Mouse (Mus musculus) cerebellum, postnatal 36 days (tissue): ENCODE data around the gene Capn7.

Experiments
- DNase-seq, 2 experiments: peaks; one replicate each; pipeline ENCODE4 v3.0.0; 2021 to 2022; ENCODE audit warnings: mixed read lengths in 2 of 2

Capn7 gene

DNA sequence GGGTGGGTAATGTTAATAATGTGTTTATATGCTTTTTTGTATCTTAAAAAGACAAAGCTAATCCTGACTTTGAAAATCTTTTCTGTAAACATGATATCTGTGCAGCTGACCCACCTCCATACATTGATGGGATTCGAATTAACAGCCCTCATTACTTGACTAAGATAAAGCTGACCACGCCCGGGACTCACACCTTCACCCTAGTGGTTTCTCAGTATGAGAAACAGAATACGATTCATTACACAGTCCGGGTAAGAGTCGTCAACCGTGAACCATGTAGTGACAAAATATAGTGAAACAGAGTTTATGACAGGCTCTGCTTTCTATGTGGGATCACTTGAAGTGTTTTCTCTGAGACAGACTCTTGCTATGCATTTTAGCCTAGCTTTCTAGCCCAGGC, 31.5 kb downstream of the Capn7 start:
- DNase-seq: no peak

DNA sequence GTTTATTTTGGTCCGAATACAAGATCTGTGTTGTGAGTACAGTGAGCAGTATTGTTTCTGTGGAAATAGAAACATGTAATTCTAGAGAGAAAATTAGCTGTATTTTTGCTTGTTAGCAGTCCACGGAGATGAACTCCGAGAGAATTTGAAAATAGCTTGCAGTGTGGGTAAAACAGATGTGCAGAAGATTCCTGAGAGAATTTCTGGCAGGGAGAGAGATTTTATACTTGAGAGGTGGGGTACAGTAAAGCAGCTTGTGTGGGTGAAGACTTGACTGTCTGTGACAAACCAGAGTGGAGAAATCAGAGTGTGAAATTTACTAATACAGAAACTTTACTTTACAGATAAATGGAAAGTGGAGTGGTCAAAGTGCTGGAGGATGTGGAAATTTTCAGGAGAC, 32.9 kb downstream of the Capn7 start:
- no peak for DNase-seq

DNA sequence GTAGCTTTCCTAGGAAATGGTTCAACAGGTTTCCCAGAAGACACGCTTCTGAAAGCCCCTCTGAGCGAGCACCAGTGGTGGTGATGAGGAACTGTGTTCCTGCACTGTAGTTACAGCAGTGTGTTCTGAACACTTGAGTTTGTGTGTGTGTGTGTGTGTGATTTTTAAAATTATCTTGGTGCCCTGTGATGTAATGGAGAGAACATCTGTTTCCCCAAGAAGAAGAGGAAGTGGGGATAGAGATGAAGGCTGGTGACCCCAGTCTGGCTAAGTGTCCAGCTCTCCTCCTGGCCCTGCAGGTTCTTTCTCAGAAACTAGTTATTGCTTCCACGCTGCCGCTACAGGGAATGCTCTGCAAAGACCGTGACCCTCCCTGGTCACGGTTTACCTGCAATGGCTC, 38.0 kb downstream of the Capn7 start:
- no peak for DNase-seq

DNA sequence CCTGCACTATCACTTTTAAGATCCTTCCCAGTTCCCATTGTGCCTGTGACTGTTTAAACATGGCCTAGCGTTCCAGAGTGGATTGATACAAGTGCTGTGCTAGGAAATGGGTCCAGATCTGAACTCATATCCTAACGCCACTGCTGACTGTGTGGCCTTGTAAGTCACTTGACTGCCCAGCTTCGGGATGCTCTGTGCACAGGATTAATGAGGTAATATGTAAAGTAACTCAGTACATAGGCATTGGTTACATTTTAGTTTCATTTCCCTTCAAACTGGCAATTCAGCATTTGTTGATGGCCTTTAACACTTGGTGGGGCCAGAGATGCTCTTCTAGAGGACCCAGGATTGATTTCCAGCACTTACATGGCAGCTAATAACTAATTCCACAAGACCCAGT, 39.9 kb downstream of the Capn7 start:
- DNase-seq: no peak

DNA sequence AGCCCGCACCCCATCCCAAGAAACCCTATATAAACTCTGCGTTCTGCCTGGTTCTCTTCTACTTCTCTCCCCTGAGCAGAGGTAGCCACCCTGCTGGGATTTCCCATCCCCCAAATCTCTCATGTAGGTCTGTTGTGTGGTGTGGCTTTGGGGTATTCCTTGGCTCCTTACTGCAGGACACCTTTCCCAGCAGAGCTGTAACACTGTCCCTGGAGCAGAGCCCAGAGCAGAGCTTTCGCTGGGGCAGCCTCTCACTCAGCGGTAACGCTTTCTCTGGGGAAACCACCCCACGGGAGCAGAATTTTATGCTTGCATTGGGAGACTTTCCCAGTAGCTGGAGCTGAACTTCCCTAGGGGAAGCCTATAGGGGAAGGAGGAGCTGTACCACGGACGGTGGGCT, 45.8 kb downstream of the Capn7 start:
- DNase-seq: peak; percentile 50 to 54

DNA sequence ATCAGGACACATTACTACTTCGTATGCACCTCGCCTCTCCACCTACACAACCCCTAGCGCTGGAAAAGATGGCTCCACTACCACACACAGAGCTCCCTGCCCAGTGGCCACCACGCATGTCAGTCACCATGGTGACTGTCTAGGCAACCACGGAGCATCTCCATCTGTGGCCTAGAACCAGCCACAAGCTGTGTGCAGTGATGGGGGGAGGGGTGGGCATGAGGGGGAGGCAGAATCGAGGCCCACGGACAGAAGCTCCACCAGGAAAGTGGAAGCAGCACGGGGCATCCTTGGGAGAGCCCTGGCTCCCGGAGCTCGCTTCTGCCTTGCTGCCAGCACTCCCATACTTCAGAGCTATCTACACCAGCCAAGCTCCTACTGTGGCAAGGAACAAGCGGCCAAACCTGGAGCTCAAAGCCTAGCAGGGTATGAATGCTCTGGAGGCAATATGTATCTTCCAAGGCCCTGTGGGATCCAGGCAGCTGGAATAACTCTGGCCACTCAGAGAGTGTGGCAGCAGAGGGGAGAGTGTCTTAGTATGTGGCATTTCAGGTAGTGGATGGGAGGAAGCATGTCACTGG, 47.1 kb downstream of the Capn7 start:
- peak; percentile 59 to 66 for DNase-seq

DNA sequence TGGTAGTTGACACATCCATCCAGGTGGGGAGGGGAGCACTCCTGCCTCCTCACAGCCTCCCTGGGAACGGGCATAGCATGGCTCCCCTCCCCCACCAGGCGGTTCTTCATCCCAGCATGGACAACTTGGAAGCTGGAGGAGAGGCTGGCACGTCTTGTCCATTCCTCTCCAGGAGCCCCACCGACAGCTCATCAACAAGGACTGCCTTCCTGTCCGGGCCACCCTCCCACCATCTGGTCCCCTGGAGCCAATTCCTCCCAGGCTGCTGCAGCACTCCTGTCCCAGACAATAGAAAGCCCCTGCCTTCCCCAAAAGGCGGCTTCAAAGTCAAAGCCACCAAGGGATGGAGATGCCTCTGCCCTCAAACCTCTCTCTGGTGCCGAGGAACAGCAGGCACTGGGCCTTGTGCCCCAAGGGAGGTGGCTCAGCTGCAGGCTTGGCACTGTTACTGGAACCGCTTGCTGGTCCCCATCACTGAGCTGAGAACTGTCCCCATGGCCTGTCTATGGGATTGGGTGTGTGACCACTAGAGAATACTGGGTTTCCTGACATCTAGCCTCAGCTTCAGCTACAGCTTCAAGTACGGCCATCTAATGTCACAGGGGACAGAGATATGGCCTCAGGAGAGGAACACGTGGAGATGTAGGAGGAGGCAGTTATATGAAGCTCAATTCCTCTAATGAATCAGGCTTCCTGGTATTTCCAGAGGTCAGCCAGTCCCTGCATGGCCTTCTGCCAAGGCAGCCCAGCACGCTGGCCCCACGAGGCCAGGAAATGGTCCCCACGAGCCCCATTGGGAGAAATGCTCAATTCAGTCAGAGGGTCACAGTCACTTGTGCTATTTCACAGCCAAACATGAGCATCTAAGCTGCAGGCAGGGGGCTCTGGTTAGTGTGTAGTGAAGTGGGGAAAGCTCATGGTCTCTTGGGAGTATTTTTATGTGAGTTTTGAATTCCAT, 48.2 kb downstream of the Capn7 start:
- peak; percentile 68 to 72 for DNase-seq

DNA sequence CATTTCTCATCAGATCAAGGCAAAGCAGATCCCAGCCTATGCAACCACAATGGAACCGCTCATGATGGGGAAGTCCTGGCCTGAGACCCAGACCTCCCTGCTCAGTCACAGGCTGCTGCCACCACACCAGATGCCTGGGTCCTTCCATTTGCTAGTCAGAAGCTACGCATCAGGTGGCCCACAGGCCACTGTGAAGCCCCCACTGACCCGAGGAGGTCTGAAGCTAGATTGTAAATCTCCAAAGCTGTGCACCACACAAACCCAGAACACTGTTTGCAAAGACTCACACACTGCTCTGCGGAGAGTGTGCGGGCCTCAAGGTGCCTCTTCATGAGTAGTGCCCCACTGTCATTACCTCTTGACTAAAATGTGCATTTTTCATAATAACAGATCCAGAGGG, 49.0 kb downstream of the Capn7 start:
- DNase-seq: no peak

DNA sequence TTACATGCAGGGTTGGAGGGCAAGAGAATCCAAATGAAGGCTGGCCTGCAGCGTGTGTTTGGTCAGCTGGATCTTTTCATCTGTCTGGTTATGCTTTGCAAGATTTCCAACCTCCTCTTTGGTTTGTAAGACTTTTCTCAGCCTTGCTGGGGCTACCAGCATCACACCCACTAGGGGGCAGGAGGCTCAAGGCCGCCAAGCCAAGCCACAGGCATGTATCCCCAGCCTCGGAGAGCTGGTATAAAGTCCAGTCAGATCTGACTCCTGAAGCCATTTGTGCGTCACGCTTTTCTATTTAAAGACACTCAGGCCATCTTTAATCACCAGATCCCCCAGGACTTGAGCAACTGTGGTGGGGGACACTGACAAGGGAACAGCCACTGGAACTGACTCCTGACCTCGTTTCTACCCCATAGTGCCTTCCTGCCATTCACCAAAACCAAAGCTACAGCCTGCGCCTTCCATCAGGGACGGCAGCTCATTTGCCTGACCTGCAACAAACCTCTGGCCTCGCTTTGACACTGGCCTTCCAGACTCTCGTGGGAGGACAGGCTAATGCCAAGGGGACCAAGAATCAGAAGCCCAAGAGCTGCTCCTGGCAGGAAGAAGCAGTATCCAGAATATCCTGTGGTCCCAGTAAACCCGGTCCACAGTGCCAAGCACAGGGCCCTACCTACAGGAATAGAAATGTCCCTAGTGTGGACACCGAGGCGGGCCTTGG, 49.7 kb downstream of the Capn7 start:
- peak; percentile 81 to 85 for DNase-seq

DNA sequence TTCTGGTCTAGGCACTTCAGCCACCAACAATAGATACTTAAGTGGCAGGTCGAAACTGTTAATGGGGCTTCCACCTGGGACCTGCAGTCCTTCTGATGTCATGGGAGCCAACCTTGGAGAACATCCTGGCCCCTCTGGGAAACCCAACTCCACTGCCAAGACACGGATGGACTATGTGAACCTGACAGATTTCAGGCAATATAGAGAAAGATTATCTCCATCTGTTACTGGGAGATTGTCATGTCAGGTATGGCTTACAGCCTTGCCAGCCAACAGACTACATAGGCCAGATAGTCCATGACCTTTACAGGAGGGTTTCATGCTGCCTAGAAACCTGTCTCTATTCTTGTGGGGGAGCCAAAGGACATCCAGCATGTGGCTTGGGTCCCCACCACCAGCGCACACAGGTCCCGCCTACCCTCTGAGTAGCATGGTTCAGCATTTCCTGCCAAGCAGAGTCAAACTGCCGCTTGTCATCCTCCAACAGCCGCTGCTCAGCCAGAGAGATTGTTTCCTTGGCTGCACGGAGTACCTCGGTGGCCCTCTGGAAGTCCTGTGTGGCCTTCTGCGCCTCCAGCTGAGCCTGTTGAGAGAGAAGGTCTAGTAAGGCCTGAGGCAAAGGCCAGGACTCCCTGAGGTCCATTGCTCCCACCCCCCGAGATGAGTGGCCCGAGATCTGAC, 51.0 kb downstream of the Capn7 start:
- peak; percentile 39 to 53 for DNase-seq

DNA sequence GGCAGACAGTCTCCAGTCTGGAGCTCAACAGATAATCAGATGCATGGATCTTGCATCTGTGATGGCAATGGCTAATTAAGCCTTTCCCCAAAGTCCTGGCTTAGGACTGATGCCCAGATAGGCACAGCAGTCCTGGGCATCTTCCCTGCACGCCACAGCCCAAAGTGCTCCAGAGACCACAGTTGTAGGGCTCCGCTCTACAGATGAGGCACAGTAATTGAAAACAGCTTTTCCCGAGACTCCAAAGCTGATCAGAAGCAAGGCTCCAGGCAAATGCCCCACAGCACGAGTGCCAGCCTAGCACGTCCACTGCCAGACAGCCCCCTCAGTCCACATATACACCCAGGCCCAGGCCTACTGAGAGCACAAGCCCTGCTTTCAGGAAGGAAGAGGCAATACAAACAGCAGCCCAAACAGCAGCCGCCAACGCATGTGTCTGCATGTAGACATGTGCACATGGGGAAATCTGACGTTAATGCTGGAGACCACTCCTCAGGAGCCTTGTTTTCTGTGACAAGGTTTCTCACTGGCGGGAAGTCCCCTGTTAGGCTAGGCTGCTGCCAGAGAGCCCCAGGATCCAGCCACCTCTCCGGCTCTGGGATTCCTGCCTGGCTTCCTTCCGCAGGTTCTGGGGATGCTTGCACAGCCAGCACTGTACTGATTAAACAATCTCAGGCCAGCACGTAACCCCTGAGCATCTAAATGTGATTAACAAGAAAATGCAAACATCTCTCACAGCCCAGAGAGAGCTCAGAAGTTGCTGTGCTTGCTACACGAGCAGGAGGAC, 51.8 kb downstream of the Capn7 start:
- peak in 1 of 2 experiments; percentile 31 for DNase-seq

DNA sequence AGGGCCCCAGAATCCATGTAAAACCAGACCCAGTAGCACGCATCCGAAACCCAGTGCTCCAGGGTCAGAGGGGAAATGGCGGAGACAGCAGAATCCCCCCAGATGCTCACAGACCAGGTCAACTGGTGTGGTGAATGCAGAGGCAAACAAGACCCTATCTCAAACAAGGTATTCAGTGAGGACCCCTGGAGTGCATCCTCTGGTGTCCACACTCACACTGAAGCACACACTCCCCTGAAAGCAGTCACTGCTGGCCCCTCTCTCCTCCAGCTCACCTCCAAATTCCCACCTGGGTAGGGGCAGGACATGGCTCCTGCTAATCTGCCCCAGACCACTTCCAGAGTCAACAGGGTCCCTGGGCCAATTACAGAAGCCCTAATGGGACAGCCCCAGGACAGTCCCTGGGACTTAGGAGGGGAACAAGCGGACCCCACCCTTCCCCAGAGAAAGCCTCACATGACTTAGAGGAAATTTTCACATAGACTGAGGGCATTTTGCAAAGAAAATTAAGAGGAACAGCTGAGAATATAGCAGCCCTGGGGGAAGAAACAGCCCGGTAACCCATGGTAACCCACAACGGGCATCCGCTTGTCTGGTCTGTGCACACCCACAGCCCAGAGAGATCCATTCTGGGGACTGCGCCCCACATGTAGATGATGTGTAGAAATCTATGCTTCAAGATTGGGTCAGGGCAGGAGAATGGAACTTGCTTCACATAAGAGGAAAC, 53.1 kb downstream of the Capn7 start:
- no peak for DNase-seq

DNA sequence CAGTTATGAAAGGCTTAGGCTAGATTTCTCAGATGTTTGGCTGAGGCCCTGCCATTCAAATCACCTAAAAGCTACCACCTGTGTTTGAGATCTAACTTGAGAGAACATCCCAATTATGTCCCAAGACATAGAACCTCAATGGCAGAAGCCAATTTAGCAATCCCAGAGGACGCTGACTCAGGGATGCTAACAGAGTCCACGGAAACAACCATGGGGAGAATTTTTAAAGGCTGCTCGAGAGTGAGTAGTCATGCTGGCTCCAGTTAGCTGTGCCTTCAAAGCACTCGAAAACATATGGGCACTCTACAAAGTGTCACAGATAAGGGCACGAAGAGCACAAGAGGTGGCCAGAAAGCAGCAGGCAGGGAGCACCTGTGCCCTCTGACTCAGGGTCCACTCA, 55.9 kb downstream of the Capn7 start:
- DNase-seq: peak; percentile 3 to 26

DNA sequence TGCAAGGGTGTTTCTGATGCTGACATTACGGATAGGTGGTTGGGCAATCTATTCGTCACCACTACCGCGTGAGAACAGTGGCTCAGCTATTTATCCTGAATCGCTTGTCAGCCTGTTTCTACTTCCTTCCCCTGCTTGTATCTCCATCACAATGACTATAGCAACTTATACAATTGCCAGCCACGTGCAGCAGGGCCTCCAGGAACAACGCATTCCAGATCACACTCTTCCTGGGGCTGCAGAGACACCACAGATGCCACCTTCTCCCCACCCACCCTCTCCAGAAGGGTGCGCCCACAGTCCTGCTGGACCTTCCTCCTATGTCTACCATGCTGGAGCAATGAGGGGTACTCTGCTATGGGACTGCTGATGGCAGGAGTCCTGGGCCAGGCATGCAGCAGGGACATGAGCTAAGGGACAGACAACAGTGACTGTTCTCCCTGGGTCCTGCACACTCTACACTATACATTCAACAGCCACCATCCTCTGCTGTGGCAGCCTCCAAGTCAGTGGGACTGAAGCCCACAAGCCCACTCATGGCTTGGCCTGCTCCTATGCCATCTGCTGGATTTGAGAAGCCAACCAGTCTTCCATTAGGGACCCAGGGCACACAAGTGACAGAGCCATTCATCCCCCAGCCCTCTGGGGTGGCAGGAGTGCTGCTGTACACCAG, 56.6 kb downstream of the Capn7 start:
- peak in 1 of 2 experiments; percentile 30 for DNase-seq

DNA sequence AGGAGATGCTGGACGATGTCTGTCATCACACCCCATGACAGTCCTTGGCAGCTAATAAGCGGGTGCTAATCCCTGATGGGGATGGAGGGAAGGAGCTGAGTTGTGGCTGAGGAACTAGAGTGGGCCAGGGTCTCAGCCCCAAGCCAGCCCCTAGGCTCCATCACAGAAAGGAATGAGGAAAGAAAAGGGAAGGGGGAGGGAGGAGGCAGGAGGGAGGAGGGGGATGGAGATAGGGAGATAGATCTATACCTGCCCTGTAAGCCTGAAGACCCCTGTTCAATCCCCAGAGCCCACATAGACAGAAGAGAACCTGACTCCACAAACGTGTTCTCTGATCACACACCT, 57.1 kb downstream of the Capn7 start:
- no peak for DNase-seq

DNA sequence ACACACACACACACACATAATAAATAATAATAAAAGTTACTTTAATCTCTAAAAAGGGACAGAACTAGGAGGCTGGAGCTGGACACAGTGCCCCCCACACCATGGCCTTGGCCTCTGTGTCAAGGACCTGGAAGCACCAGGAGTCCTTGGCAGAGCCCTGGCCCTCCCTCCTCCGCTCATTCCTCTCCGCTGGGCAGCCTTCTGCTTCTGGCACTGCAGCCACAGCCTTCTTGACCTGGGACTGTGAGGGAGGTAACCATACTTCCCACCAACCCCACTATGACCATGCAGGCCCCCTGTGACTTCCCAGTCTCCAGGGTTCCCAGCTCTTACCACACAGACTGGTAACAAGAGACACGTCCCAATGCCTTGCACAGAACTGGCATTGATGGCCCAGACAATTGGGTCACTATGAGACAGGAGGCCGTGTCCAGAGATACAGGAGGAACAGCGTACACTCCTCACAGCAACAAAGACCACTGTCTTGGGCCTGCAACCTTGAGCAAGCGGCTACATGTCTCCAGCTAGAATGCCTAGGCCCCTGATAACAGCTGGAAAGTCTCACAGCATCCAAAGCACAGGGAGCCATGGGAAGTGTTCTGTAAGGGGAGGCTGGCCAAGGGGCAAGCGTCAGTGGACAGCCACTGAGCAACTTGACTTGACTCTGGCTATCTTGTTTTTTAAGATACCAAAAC, 57.6 kb downstream of the Capn7 start:
- peak; percentile 61 to 63 for DNase-seq

DNA sequence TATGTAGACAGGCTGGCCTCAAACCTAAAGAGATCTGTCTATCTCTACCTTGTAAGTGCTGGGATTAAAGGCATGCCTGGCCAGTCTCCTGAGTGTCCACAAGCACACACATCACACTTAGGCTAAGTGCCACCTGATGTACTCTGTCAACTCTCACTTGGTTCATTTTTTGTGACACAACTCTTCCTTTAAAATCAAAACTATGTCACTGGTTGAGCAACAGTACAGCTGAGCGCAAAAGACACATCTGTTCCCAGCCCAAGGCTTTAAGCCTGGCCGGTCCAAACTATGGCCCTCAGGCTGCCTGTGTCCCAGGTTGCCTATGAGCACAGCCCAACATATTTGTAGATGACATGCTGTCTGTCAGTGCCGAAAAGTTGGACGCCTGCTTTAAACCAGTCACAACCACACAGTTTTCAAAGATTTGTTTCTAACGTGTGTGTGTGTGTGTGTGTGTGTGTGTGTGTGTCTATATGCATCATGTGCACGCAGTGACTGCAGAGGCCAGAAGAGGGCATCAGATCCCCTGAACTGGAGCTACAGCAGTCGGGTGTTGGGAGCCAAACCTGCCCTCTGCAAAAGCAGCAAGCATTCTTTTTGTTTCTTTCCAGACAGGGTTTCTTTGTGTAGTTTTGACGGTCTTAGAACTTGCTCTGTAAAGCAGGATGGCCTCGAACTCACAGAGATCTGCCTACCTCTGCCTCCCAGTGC, 58.5 kb downstream of the Capn7 start:
- peak in 1 of 2 experiments; percentile 21 for DNase-seq

DNA sequence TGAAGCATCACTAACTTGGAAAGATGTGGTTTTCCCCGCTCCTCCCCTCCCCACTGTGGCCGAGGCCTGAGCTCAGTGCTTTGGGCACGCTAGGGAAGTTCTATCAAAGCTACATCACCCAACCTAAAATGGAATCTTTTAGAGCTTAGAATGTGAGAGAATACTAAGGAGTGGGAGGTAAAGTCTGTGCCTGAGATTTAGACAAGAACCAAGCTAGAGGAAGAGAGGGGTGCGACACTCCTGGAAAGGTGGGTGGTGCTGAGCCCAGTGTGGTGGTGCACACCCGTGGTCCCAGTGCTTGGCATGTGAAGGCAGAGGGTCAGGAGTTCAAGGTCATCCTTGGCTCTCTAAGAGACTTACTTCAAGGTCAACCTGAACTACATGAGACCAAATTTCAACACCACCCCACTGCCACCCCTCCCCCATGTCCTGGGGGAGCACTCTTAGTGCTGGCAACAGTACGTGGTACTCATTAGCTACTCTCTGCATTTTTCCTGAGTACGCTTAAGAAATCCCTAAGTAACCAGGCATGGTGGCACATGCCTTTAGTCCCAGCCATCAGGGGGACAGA, 59.3 kb downstream of the Capn7 start:
- no peak for DNase-seq

DNA sequence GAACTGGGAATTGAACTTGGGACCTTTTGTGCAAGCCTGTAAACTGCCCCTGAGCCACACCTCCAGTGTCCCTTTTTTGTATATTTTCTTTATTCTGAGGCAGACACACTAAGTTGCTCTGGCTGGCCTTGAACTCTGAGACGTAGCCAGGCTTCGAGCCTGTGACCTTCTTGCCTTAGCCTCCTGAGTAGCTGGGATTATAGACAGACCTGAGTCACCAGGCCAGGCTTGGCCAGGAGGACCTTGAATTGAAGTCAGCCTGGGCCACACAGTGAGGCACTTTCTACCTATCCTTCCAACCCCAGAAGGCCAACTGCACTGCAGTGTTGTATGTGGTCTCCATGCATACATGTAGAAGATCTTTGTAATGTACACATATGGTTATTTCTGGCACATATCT, 60.0 kb downstream of the Capn7 start:
- DNase-seq: no peak
